Mouse (Mus musculus) heart, embryonic 15.5 days (tissue): Measurements from ENCODE around the gene Atp13a3. TPM values are rescaled to one million over a fixed set of nuclear protein-coding genes. Genes with fewer than 3 reads are reported as not detected.

Source experiments
- ATAC-seq: fragments of 200-750 bp; cut with Nextera tagmentation; replicated peaks from 2 replicates; pipeline ENCODE4 v1.8.0; 2017; ENCODE audit warnings: low read depth, moderate TSS enrichment; ENCODE audit not compliant: insufficient number of reproducible peaks, insufficient read depth, low FRiP score
- H3K27ac ChIP-seq: fragments of 300-500 bp; sonication (generic); 2 replicates; pipeline ENCODE4 v1.5.1; 2015; ENCODE audit warnings: mild to moderate bottlenecking, inconsistent platforms
- H3K27me3 ChIP-seq: fragments of 300-500 bp; sonication (generic); 2 replicates; pipeline ENCODE4 v1.6.1; 2015; ENCODE audit warnings: inconsistent platforms
- H3K36me3 ChIP-seq: fragments of 300-500 bp; sonication (generic); 2 replicates; pipeline ENCODE4 v1.6.1; 2015; ENCODE audit warnings: mild to moderate bottlenecking, inconsistent platforms
- H3K4me1 ChIP-seq: fragments of 300-500 bp; sonication (generic); replicated peaks from 2 replicates; pipeline ENCODE4 v1.6.1; 2015; ENCODE audit warnings: inconsistent platforms
- H3K4me2 ChIP-seq: fragments of 300-500 bp; sonication (generic); 2 replicates; pipeline ENCODE4 v1.6.1; 2015; ENCODE audit warnings: inconsistent platforms, mild to moderate bottlenecking, moderate library complexity
- H3K4me3 ChIP-seq: fragments of 300-500 bp; sonication (generic); 2 replicates; pipeline ENCODE4 v1.5.1; 2015; ENCODE audit warnings: mild to moderate bottlenecking, inconsistent platforms
- H3K9ac ChIP-seq: fragments of 300-500 bp; sonication (generic); 2 replicates; pipeline ENCODE4 v1.6.1; 2015; ENCODE audit warnings: mild to moderate bottlenecking, inconsistent platforms
- H3K9me3 ChIP-seq: fragments of 300-500 bp; sonication (generic); replicated peaks from 2 replicates; pipeline ENCODE4 v1.6.1; 2016; ENCODE audit warnings: inconsistent platforms
- WGBS: fragments of 180-500 bp; shearing (Covaris S2); methylation state at CpG from one replicate; pipeline ENCODE4 v1.1.7; 2015; ENCODE audit warnings: mixed read lengths; 5-methylcytosine and 5-hydroxymethylcytosine counted together
- polyA plus RNA-seq: library from polyadenylated mRNA; unstranded; fragments of >200 nt; fragmentation: Nextera tagmentation; extraction: Ambion mirVana; gene quantifications from 2 replicates; pipeline ENCODE4 v1.2.1, GENCODE M21; 2015

Gene Atp13a3
- polyA plus RNA-seq, 1 experiment from 2014 or later = 8.4 TPM

- H3K9me3 ChIP-seq = no peaks in the 10 kb centered on the region
- peak within 1 kb of the TSS; percentile 60 for H3K4me3 ChIP-seq
- no peak for ATAC-seq
- no peak within 1 kb of the TSS for H3K27ac ChIP-seq
- no peaks in the 10 kb centered on the region; the same call in 1 of the 2 replicates for H3K36me3 ChIP-seq
- no peak within 1 kb of the TSS for H3K9ac ChIP-seq
- H3K4me2 ChIP-seq = peak within 1 kb of the TSS; percentile 99
- H3K4me1 ChIP-seq = peaks cover 22% of the 10 kb centered on the region
- H3K27me3 ChIP-seq = peaks cover 61% of the 10 kb centered on the region
These were observed 95.1 kb downstream of the Atp13a3 start, which contains the start of gene Gp5 for GRCm38 (mm10) chr16:30310647-30311046. Gene Gp5, minus strand, starts transcription at chr16:30310779.

- Histone ChIP-seq H3K9me3 (no peaks in the 10 kb centered on the region), H3K27ac (no peak overlapping the region), H3K4me1 (peaks cover 22% of the 10 kb centered on the region), H3K9ac (no peak overlapping the region), H3K4me3 (no peak overlapping the region), H3K36me3 (no peaks in the 10 kb centered on the region), H3K27me3 (peaks cover 65% of the 10 kb centered on the region), H3K4me2 (peak overlapping the region; percentile 99; the same call in 1 of the 2 replicates)
- ATAC-seq = no peak
- 59% methylated on average over 8 of the region's 8 CpGs for WGBS
These were observed 95.6 kb downstream of the Atp13a3 start for GRCm38 (mm10) chr16:30310171-30310515.

- no peaks in the 10 kb centered on the region for H3K9me3 ChIP-seq
- H3K36me3 ChIP-seq = no peaks in the 10 kb centered on the region
- peaks cover 22% of the 10 kb centered on the region for H3K4me1 ChIP-seq
- ATAC-seq = no peak
- 6% methylated on average over 34 of the region's 34 CpGs for WGBS
- no peak overlapping the region for H3K9ac ChIP-seq
- H3K4me3 ChIP-seq = peak overlapping the region; percentile 60
- peaks cover 65% of the 10 kb centered on the region for H3K27me3 ChIP-seq
- H3K4me2 ChIP-seq = peak overlapping the region; percentile 99
- H3K27ac ChIP-seq = no peak overlapping the region
These were observed 96.2 kb downstream of the Atp13a3 start for GRCm38 (mm10) chr16:30309395-30310170.

GRCm38 (mm10) chr16:30308616-30309394, 97.0 kb downstream of the Atp13a3 start:
- Histone ChIP-seq H3K4me3 (peak overlapping the region; percentile 60), H3K27me3 (peaks cover 73% of the 10 kb centered on the region), H3K4me1 (peaks cover 22% of the 10 kb centered on the region), H3K9ac (peak overlapping the region; percentile 49), H3K36me3 (no peaks in the 10 kb centered on the region), H3K4me2 (peak overlapping the region; percentile 99), H3K9me3 (no peaks in the 10 kb centered on the region), H3K27ac (no peak overlapping the region)
- WGBS = under 1% methylated on average over 72 of the region's 72 CpGs
- ATAC-seq = peak; percentile 58; the same call in 1 of the 2 replicates

- ATAC-seq = peak; percentile 10; the same call in 1 of the 2 replicates
- WGBS = 17% methylated on average over 29 of the region's 29 CpGs
- peaks cover 77% of the 10 kb centered on the region for H3K27me3 ChIP-seq
These were observed 97.7 kb downstream of the Atp13a3 start for GRCm38 (mm10) chr16:30307961-30308615.

GRCm38 (mm10) chr16:30307306-30307705, 98.5 kb downstream of the Atp13a3 start:
- Histone ChIP-seq H3K4me3 (no peak overlapping the region), H3K9me3 (no peaks in the 10 kb centered on the region), H3K27me3 (peaks cover 77% of the 10 kb centered on the region), H3K27ac (no peak overlapping the region), H3K9ac (no peak overlapping the region), H3K4me1 (peaks cover 22% of the 10 kb centered on the region), H3K36me3 (no peaks in the 10 kb centered on the region), H3K4me2 (no peak overlapping the region)
- no peak for ATAC-seq
- 49% methylated on average over 12 of the region's 12 CpGs for WGBS

More at GRCm38 (mm10) chr16:30307961-30308615, 97.7 kb downstream of the Atp13a3 start:
- H3K4me2 ChIP-seq = peak overlapping the region; percentile 99
- H3K27ac ChIP-seq = no peak overlapping the region
- H3K36me3 ChIP-seq = no peaks in the 10 kb centered on the region
- peaks cover 22% of the 10 kb centered on the region for H3K4me1 ChIP-seq
- peak overlapping the region; percentile 60 for H3K4me3 ChIP-seq
- no peaks in the 10 kb centered on the region for H3K9me3 ChIP-seq
- H3K9ac ChIP-seq = peak overlapping the region; percentile 49

GRCm38 (mm10) chr16:30306102-30306501, 99.7 kb downstream of the Atp13a3 start:
- H3K4me1 ChIP-seq = peaks cover 22% of the 10 kb centered on the region
- no peaks in the 10 kb centered on the region for H3K9me3 ChIP-seq
- no peak overlapping the region for H3K27ac ChIP-seq
- no peak overlapping the region for H3K4me2 ChIP-seq
- peaks cover 78% of the 10 kb centered on the region for H3K27me3 ChIP-seq
- no peaks in the 10 kb centered on the region for H3K36me3 ChIP-seq
- ATAC-seq = no peak
- 76% methylated on average over 4 of the region's 4 CpGs for WGBS
- no peak overlapping the region for H3K4me3 ChIP-seq
- no peak overlapping the region for H3K9ac ChIP-seq

- no peak overlapping the region for H3K9ac ChIP-seq
- H3K9me3 ChIP-seq = no peaks in the 10 kb centered on the region
- H3K27ac ChIP-seq = no peak overlapping the region
- H3K4me3 ChIP-seq = no peak overlapping the region
- peaks cover 14% of the 10 kb centered on the region for H3K4me1 ChIP-seq
- WGBS = 61% methylated on average over 5 of the region's 5 CpGs
- no peaks in the 10 kb centered on the region for H3K36me3 ChIP-seq
- H3K27me3 ChIP-seq = peaks cover 70% of the 10 kb centered on the region
- no peak for ATAC-seq
- no peak overlapping the region for H3K4me2 ChIP-seq
These were observed 101.5 kb downstream of the Atp13a3 start for GRCm38 (mm10) chr16:30304236-30304635.

GRCm38 (mm10) chr16:30303411-30303810, 102.4 kb downstream of the Atp13a3 start:
- peaks cover 62% of the 10 kb centered on the region for H3K27me3 ChIP-seq
- 71% methylated on average over 2 of the region's 2 CpGs for WGBS

GRCm38 (mm10) chr16:30302686-30303085, 103.1 kb downstream of the Atp13a3 start:
- no peak overlapping the region for H3K4me3 ChIP-seq
- H3K9ac ChIP-seq = no peak overlapping the region
- WGBS = 86% methylated on average over 6 of the region's 6 CpGs
- no peak overlapping the region for H3K27ac ChIP-seq
- H3K9me3 ChIP-seq = no peaks in the 10 kb centered on the region
- no peaks in the 10 kb centered on the region for H3K36me3 ChIP-seq
- no peaks in the 10 kb centered on the region for H3K4me1 ChIP-seq
- H3K27me3 ChIP-seq = peaks cover 55% of the 10 kb centered on the region
- no peak overlapping the region for H3K4me2 ChIP-seq
- ATAC-seq = no peak

More at GRCm38 (mm10) chr16:30303411-30303810, 102.4 kb downstream of the Atp13a3 start:
- H3K4me2 ChIP-seq = no peak overlapping the region
- no peaks in the 10 kb centered on the region for H3K9me3 ChIP-seq
- no peak overlapping the region for H3K27ac ChIP-seq
- H3K9ac ChIP-seq = no peak overlapping the region
- no peak for ATAC-seq
- H3K4me3 ChIP-seq = no peak overlapping the region
- peaks cover 6% of the 10 kb centered on the region for H3K4me1 ChIP-seq
- no peaks in the 10 kb centered on the region for H3K36me3 ChIP-seq

- Histone ChIP-seq H3K4me1 (no peaks in the 10 kb centered on the region), H3K27ac (no peak overlapping the region), H3K4me3 (no peak overlapping the region), H3K9ac (no peak overlapping the region), H3K4me2 (no peak overlapping the region), H3K36me3 (no peaks in the 10 kb centered on the region), H3K9me3 (no peaks in the 10 kb centered on the region), H3K27me3 (peaks cover 34% of the 10 kb centered on the region)
- ATAC-seq = no peak
- 55% methylated on average over 10 of the region's 10 CpGs for WGBS
These were observed 106.0 kb downstream of the Atp13a3 start for GRCm38 (mm10) chr16:30299711-30300277.
